Mouse (Mus musculus): ENCODE results near the gene Tmem192. TPM values are rescaled to one million over a fixed set of nuclear protein-coding genes. Genes with fewer than 3 reads are reported as not detected.
A peak's percentile ranks its signal among the peaks of the same experiment; 100 is the strongest.

Tmem192 gene
- total and polyA plus RNA-seq, 3 experiments = 6.3 to 24.9 TPM; not detected in 1

- Histone ChIP-seq H3K27ac (ENCODE audit: control insufficient read depth, low read depth, low read length) (no peak overlapping the region), H3K9ac (ENCODE audit: control insufficient read depth, low read depth, low read length, poor library complexity, severe bottlenecking) (no peak overlapping the region), H3K27me3 (ENCODE audit: control insufficient read depth in 1 of 2, insufficient read depth in 2 of 2, low read length in 2 of 2) (no peaks in the 10 kb centered on the region), H3K9me3 (replicated peaks; ENCODE audit: insufficient read depth, low read length) (no peaks in the 10 kb centered on the region), H3K4me1 (ENCODE audit: control insufficient read depth in 1 of 2, insufficient read depth in 2 of 2, low read length in 2 of 2) (peaks cover 0 to 13% of the 10 kb centered on the region in 2 experiments; a peak in 2 of 4 replicates), H3K4me3 (ENCODE audit: control insufficient read depth in 1 of 2, insufficient read depth in 1 of 2, low read depth in 2 of 2, low read length in 2 of 2) (no peak overlapping the region), H3K79me2 (ENCODE audit: control insufficient read depth, insufficient read depth, low read length, poor library complexity) (peaks cover 1% of the 10 kb centered on the region; the same call in 1 of the 2 replicates), H3K36me3 (ENCODE audit: control insufficient read depth in 1 of 2, insufficient read depth in 2 of 2, low read length in 2 of 2) (peaks cover 0 to 4% of the 10 kb centered on the region in 2 experiments; a peak in 1 of 4 replicates)
- no peak for DNase-seq (ENCODE audit: low read depth, low spot score)
- TF ChIP-seq JUND (IDR thresholded peaks at IDR 0.05; ENCODE audit: low read depth, low read length) (no peak), E2F4 (IDR thresholded peaks at IDR 0.05; ENCODE audit: borderline replicate concordance, low read depth, low read length) (no peak)
These were observed 4.0 kb upstream of the Tmem192 start for GRCm38 (mm10) chr8:64942946-64943345.

GRCm38 (mm10) chr8:64944831-64945230 lies 2.2 kb upstream of the Tmem192 start:
- Histone ChIP-seq H3K27me3 (ENCODE audit: control insufficient read depth in 1 of 2, insufficient read depth in 2 of 2, low read length in 2 of 2) (no peaks in the 10 kb centered on the region), H3K27ac (ENCODE audit: control insufficient read depth, low read depth, low read length) (no peak overlapping the region), H3K4me1 (ENCODE audit: control insufficient read depth in 1 of 2, insufficient read depth in 2 of 2, low read length in 2 of 2) (peaks cover 0 to 13% of the 10 kb centered on the region in 2 experiments; a peak in 2 of 4 replicates), H3K79me2 (ENCODE audit: control insufficient read depth, insufficient read depth, low read length, poor library complexity) (peaks cover 1% of the 10 kb centered on the region; the same call in 1 of the 2 replicates), H3K9me3 (replicated peaks; ENCODE audit: insufficient read depth, low read length) (no peaks in the 10 kb centered on the region), H3K4me3 (ENCODE audit: control insufficient read depth in 1 of 2, insufficient read depth in 1 of 2, low read depth in 2 of 2, low read length in 2 of 2) (peak overlapping the region in 1 of 2 experiments; percentile 22; a peak in 1 of 4 replicates), H3K9ac (ENCODE audit: control insufficient read depth, low read depth, low read length, poor library complexity, severe bottlenecking) (no peak overlapping the region), H3K36me3 (ENCODE audit: control insufficient read depth in 1 of 2, insufficient read depth in 2 of 2, low read length in 2 of 2) (peaks cover 0 to 4% of the 10 kb centered on the region in 2 experiments; a peak in 1 of 4 replicates)
- DNase-seq (ENCODE audit: low read depth, low spot score) = peak; percentile 64
- TF ChIP-seq SMC3 (IDR thresholded peaks at IDR 0.05; ENCODE audit: low read depth, low read length) = peak; percentile 71
- TF ChIP-seq ZNF384 (IDR thresholded peaks at IDR 0.05; ENCODE audit: low read depth, low read length) = peak; percentile 87
- peak; percentile 46 for TF ChIP-seq RAD21 (IDR thresholded peaks at IDR 0.05; ENCODE audit: low read depth, low read length)
- TF ChIP-seq ZMIZ1 (IDR thresholded peaks at IDR 0.05; ENCODE audit: low read depth, low read length) = no peak
- peak in 2 of 3 experiments; percentile 36 to 78; a peak in 4 of 6 replicates for TF ChIP-seq CTCF (IDR thresholded peaks at IDR 0.05 in 2 of 3, conservative IDR thresholded peaks at IDR 0.05 in 1 of 3; ENCODE audit: control insufficient read depth in 1 of 3, insufficient read depth in 1 of 3, low read depth in 2 of 3, low read length in 3 of 3, poor library complexity in 1 of 3, severe bottlenecking in 1 of 3)

- Histone ChIP-seq H3K9ac (ENCODE audit: control insufficient read depth, low read depth, low read length, poor library complexity, severe bottlenecking) (peak overlapping the region; percentile 45), H3K27me3 (ENCODE audit: control insufficient read depth in 1 of 2, insufficient read depth in 2 of 2, low read length in 2 of 2) (no peaks in the 10 kb centered on the region), H3K4me3 (ENCODE audit: control insufficient read depth in 1 of 2, insufficient read depth in 1 of 2, low read depth in 2 of 2, low read length in 2 of 2) (peak overlapping the region; percentile 77 to 89), H3K79me2 (ENCODE audit: control insufficient read depth, insufficient read depth, low read length, poor library complexity) (peaks cover 1% of the 10 kb centered on the region; the same call in 1 of the 2 replicates), H3K4me1 (ENCODE audit: control insufficient read depth in 1 of 2, insufficient read depth in 2 of 2, low read length in 2 of 2) (peaks cover 0 to 13% of the 10 kb centered on the region in 2 experiments; a peak in 2 of 4 replicates), H3K9me3 (replicated peaks; ENCODE audit: insufficient read depth, low read length) (no peaks in the 10 kb centered on the region), H3K27ac (ENCODE audit: control insufficient read depth, low read depth, low read length) (peak overlapping the region; percentile 7; the same call in 1 of the 2 replicates), H3K36me3 (ENCODE audit: control insufficient read depth in 1 of 2, insufficient read depth in 2 of 2, low read length in 2 of 2) (peaks cover 0 to 4% of the 10 kb centered on the region in 2 experiments; a peak in 1 of 4 replicates)
- no peak for TF ChIP-seq KAT2A (conservative IDR thresholded peaks at IDR 0.05; ENCODE audit: low read depth, low read length)
- no peak for TF ChIP-seq MAZ (IDR thresholded peaks at IDR 0.05; ENCODE audit: low read depth, low read length)
- no peak for TF ChIP-seq POLR2AphosphoS2 (IDR thresholded peaks at IDR 0.05; ENCODE audit: low read length)
- TF ChIP-seq MAFK (IDR thresholded peaks at IDR 0.05; ENCODE audit: borderline replicate concordance, low read depth, low read length) = no peak
- TF ChIP-seq RCOR1 (IDR thresholded peaks at IDR 0.05; ENCODE audit: low read depth, low read length) = peak; percentile 21; the same call in 1 of the 2 replicates
- TF ChIP-seq GATA1 (IDR thresholded peaks at IDR 0.05; ENCODE audit: low read depth, low read length) = no peak
- no peak for TF ChIP-seq EP300 (IDR thresholded peaks at IDR 0.05; ENCODE audit: low read depth in 1 of 2, low read length in 2 of 2)
- TF ChIP-seq USF2 (IDR thresholded peaks at IDR 0.05; ENCODE audit: borderline replicate concordance in 1 of 2, insufficient read depth in 1 of 2, low read depth in 1 of 2, low read length in 2 of 2) = no peak
- peak; percentile 60 for DNase-seq (ENCODE audit: low read depth, low spot score)
These were observed 1.4 kb upstream of the Tmem192 start for GRCm38 (mm10) chr8:64945606-64946005.
